In genomic region chr3:95662724-95663449, GRCm38 (mm10) we compare ENCODE assay signal across 10 mouse cellular contexts. TPM values are rescaled to one million over a fixed set of nuclear protein-coding genes. Genes with fewer than 3 reads are reported as not detected.
DNase-seq lines count a peak whose midpoint lies in the region; ATAC-seq and TF ChIP-seq lines count a peak whose summit lies in the region.
"Had no signal": no experiment of that assay in that cellular context is flagged by ENCODE, and none has a peak within 500 bp of the region (broad histone marks: within the 10 kb centered on the region; RNA-seq: fewer than 3 reads in every experiment).

No protein-coding gene starts in this region.

- intact Hi-C loops in heart, adult 2 months (cut with DNase I): no loop called here
- intact Hi-C loops in heart, postnatal 25 days (cut with DNase I): no loop called here

- DNase-seq in heart, adult 2 months: peak in 1 of 2 experiments; percentile 28
- no peak for DNase-seq in heart, postnatal 25 days (ENCODE audit: low spot score)
- DNase-seq in spleen, adult 2 months (ENCODE audit: low read depth in 1 of 2, low spot score in 2 of 2): no peak
- DNase-seq in spleen, adult 18-20 months: no peak
- no peak for DNase-seq in intestine, embryonic 14.5 days (ENCODE audit: low spot score)
- DNase-seq in forebrain, embryonic 11.5 days (ENCODE audit: low spot score): no peak
- no peak for DNase-seq in thymus, postnatal 10 days (ENCODE audit: low spot score in 2 of 2)
- DNase-seq: cerebellum, postnatal 14 days had no signal

- peaks cover 14% of the 10 kb centered on the region for H3K79me2 ChIP-seq in heart, adult 2 months (replicated peaks; ENCODE audit: control insufficient read depth, insufficient read depth, low read length)

- peak overlapping the region; percentile 99 for H3K27ac ChIP-seq in heart, adult 2 months
- peak overlapping the region; percentile 64 for H3K27ac ChIP-seq in spleen, adult 2 months (ENCODE audit: insufficient read depth, low read length)
- no peak overlapping the region for H3K27ac ChIP-seq in intestine, embryonic 14.5 days (ENCODE audit: low read depth)
- no peak overlapping the region for H3K27ac ChIP-seq in stomach, embryonic 14.5 days (ENCODE audit: low read length)
- no peak overlapping the region for H3K27ac ChIP-seq in forebrain, embryonic 11.5 days (ENCODE audit: low read depth, low read length)

- H3K9me3 ChIP-seq in intestine, embryonic 14.5 days (ENCODE audit: control insufficient read depth, low read length): no peaks in the 10 kb centered on the region
- H3K9me3 ChIP-seq in stomach, embryonic 14.5 days (ENCODE audit: control insufficient read depth, low read depth, low read length): no peaks in the 10 kb centered on the region
- no peaks in the 10 kb centered on the region for H3K9me3 ChIP-seq in forebrain, embryonic 11.5 days (ENCODE audit: control insufficient read depth, low read length)

- ATAC-seq in intestine, embryonic 14.5 days (replicated peaks; ENCODE audit: low FRiP score, low TSS enrichment, low read depth): no peak
- ATAC-seq in stomach, embryonic 14.5 days (ENCODE audit: insufficient number of reproducible peaks, insufficient read depth, low FRiP score, low read depth): no peak
- no peak for ATAC-seq in forebrain, embryonic 11.5 days (replicated peaks; ENCODE audit: low FRiP score)

- no peak for TF ChIP-seq CTCF in heart, adult 2 months (IDR thresholded peaks at IDR 0.05)
- TF ChIP-seq CTCF in spleen, adult 2 months (IDR thresholded peaks at IDR 0.05; ENCODE audit: extremely low read depth, insufficient read depth, insufficient read length, insufficient replicate concordance): no peak

- H3K9ac ChIP-seq in heart, adult 2 months (ENCODE audit: low read depth, low read length): peak overlapping the region; percentile 82
- no peak overlapping the region for H3K9ac ChIP-seq in intestine, embryonic 14.5 days (ENCODE audit: low read length)
- no peak overlapping the region for H3K9ac ChIP-seq in stomach, embryonic 14.5 days (replicated peaks; ENCODE audit: low read depth, low read length)
- no peak overlapping the region for H3K9ac ChIP-seq in forebrain, embryonic 11.5 days (ENCODE audit: low read length)

- TF ChIP-seq POLR2A in heart, adult 2 months (IDR thresholded peaks at IDR 0.05; ENCODE audit: insufficient read depth, low read depth, low read length): peak; percentile 53; the same call in 1 of the 2 replicates
- no peak for TF ChIP-seq POLR2A in spleen, adult 2 months (IDR thresholded peaks at IDR 0.05; ENCODE audit: low read depth, low read length)

- TF ChIP-seq EP300 in heart, adult 2 months (IDR thresholded peaks at IDR 0.05; ENCODE audit: insufficient read depth, low read depth, low read length): no peak

- no peaks in the 10 kb centered on the region for H3K27me3 ChIP-seq in heart, adult 2 months (ENCODE audit: control insufficient read depth, insufficient read depth, low read length)
- no peaks in the 10 kb centered on the region for H3K27me3 ChIP-seq in spleen, adult 2 months (ENCODE audit: control insufficient read depth, insufficient read depth, low read length)
- H3K27me3 ChIP-seq in intestine, embryonic 14.5 days (replicated peaks; ENCODE audit: control insufficient read depth, insufficient read depth, low read length): no peaks in the 10 kb centered on the region
- H3K27me3 ChIP-seq in stomach, embryonic 14.5 days (ENCODE audit: control insufficient read depth, insufficient read depth, low read length): no peaks in the 10 kb centered on the region
- no peaks in the 10 kb centered on the region for H3K27me3 ChIP-seq in forebrain, embryonic 11.5 days (ENCODE audit: control insufficient read depth, insufficient read depth, low read length)

- peak overlapping the region; percentile 81 for H3K4me3 ChIP-seq in heart, adult 2 months
- peak overlapping the region; percentile 24 for H3K4me3 ChIP-seq in spleen, adult 2 months (ENCODE audit: extremely low read depth, insufficient read depth, insufficient read length)
- H3K4me3 ChIP-seq in intestine, embryonic 14.5 days (ENCODE audit: low read depth, low read length): no peak overlapping the region
- H3K4me3 ChIP-seq in stomach, embryonic 14.5 days (ENCODE audit: low read depth, low read length): no peak overlapping the region; the same call in 1 of the 2 replicates
- no peak overlapping the region for H3K4me3 ChIP-seq in forebrain, embryonic 11.5 days (ENCODE audit: low read depth, low read length)

- peak overlapping the region; percentile 90; the same call in 1 of the 2 replicates for H3K4me2 ChIP-seq in intestine, embryonic 14.5 days (ENCODE audit: low read length)
- peak overlapping the region; percentile 90; the same call in 1 of the 2 replicates for H3K4me2 ChIP-seq in stomach, embryonic 14.5 days (replicated peaks; ENCODE audit: low read depth, low read length)
- H3K4me2 ChIP-seq in forebrain, embryonic 11.5 days (ENCODE audit: low read depth, low read length, severe bottlenecking): no peak overlapping the region

- 33% methylated on average over 7 of the region's 7 CpGs for WGBS in heart, adult 2 months
- WGBS in spleen, adult 2 months: 29% methylated on average over 7 of the region's 7 CpGs
- 74% methylated on average over 7 of the region's 7 CpGs for WGBS in intestine, embryonic 14.5 days
- 74% methylated on average over 7 of the region's 7 CpGs for whole genome bisulfite sequencing in stomach, embryonic 14.5 days
- 89% methylated on average over 7 of the region's 7 CpGs for WGBS in forebrain, embryonic 11.5 days

- H3K4me1 ChIP-seq in heart, adult 2 months (ENCODE audit: control insufficient read depth, insufficient read depth, low read length): peaks cover 35% of the 10 kb centered on the region
- H3K4me1 ChIP-seq in spleen, adult 2 months (ENCODE audit: control insufficient read depth, insufficient read depth, insufficient read length): peaks cover 36% of the 10 kb centered on the region
- H3K4me1 ChIP-seq in intestine, embryonic 14.5 days (replicated peaks; ENCODE audit: control insufficient read depth, insufficient read depth, low read length): peaks cover 53% of the 10 kb centered on the region
- peaks cover 59% of the 10 kb centered on the region for H3K4me1 ChIP-seq in stomach, embryonic 14.5 days (ENCODE audit: control insufficient read depth, insufficient read depth, low read length)
- peaks cover 11% of the 10 kb centered on the region for H3K4me1 ChIP-seq in forebrain, embryonic 11.5 days (replicated peaks; ENCODE audit: control insufficient read depth, insufficient read depth, low read length)

- H3K36me3 ChIP-seq in heart, adult 2 months (ENCODE audit: control insufficient read depth, insufficient read depth, low read length): peaks cover 73% of the 10 kb centered on the region
- H3K36me3 ChIP-seq in spleen, adult 2 months (ENCODE audit: control insufficient read depth, insufficient read depth, low read length): peaks cover 41% of the 10 kb centered on the region
- H3K36me3 ChIP-seq in intestine, embryonic 14.5 days (ENCODE audit: control insufficient read depth, insufficient read depth, low read length): peaks cover 52% of the 10 kb centered on the region
- H3K36me3 ChIP-seq in stomach, embryonic 14.5 days (ENCODE audit: control insufficient read depth, insufficient read depth, low read length): peaks cover 39% of the 10 kb centered on the region
- peaks cover 15% of the 10 kb centered on the region for H3K36me3 ChIP-seq in forebrain, embryonic 11.5 days (ENCODE audit: control insufficient read depth, insufficient read depth, low read length)

RNA-seq across cellular contexts. Expression of gene Mcl1, which starts 4.3 kb away (rescaled TPM):
- 100 to 1,000 TPM; 134 to 139 TPM for total RNA-seq in heart, adult 2 months (2021)
- 39.1 and 64.4 TPM in 2 replicates for polyA plus RNA-seq in heart, adult 2 months (2012; rRNA removed)
- 100 to 1,000 TPM; 128 to 152 TPM for total RNA-seq in heart, postnatal 25 days (2021)
- polyA plus RNA-seq in spleen, adult 2 months (2012; rRNA removed): 169 and 276 TPM in 2 replicates
- polyA plus RNA-seq in intestine, embryonic 14.5 days (2014; fragmentation: Nextera tagmentation; extraction: Ambion mirVana): 49.8 and 57.5 TPM in 2 replicates
- polyA plus RNA-seq in stomach, embryonic 14.5 days (2014; fragmentation: Nextera tagmentation; extraction: Ambion mirVana): 47.0 and 61.2 TPM in 2 replicates
- 66.8 and 69.9 TPM in 2 replicates for polyA plus RNA-seq in forebrain, embryonic 11.5 days (2014; fragmentation: Nextera tagmentation; extraction: Ambion mirVana)

RNA-seq across cellular contexts. Expression of gene Adamtsl4, which starts 24.8 kb away (rescaled TPM):
- 10 to 100 TPM; 39.2 to 51.4 TPM for total RNA-seq in heart, adult 2 months (2021)
- 36.2 and 46.2 TPM in 2 replicates for polyA plus RNA-seq in heart, adult 2 months (2012; rRNA removed)
- total RNA-seq in heart, postnatal 25 days (2021): 10 to 100 TPM; 52.6 to 64.6 TPM
- 7.9 and 8.1 TPM in 2 replicates for polyA plus RNA-seq in spleen, adult 2 months (2012; rRNA removed)
- polyA plus RNA-seq in intestine, embryonic 14.5 days (2014; fragmentation: Nextera tagmentation; extraction: Ambion mirVana): 1.2 and 2.6 TPM in 2 replicates
- polyA plus RNA-seq in stomach, embryonic 14.5 days (2014; fragmentation: Nextera tagmentation; extraction: Ambion mirVana): 3.1 and 5.3 TPM in 2 replicates
- polyA plus RNA-seq in forebrain, embryonic 11.5 days (2014; fragmentation: Nextera tagmentation; extraction: Ambion mirVana): 0.64 and 1.6 TPM in 2 replicates
- total RNA-seq: megakaryocyte-erythroid progenitor cell, adult 5-6 weeks had no signal

RNA-seq across cellular contexts. Expression of gene Ensa, which starts 38.1 kb away (rescaled TPM):
- 10 to 100 TPM; 71.5 to 77.7 TPM for total RNA-seq in heart, adult 2 months (2021)
- polyA plus RNA-seq in heart, adult 2 months (2012; rRNA removed): 17.4 and 28.3 TPM in 2 replicates
- total RNA-seq in heart, postnatal 25 days (2021): 10 to 100 TPM; 67.4 to 72.2 TPM
- polyA plus RNA-seq in spleen, adult 2 months (2012; rRNA removed): 8.3 and 10.4 TPM in 2 replicates
- 71.8 and 75.6 TPM in 2 replicates for polyA plus RNA-seq in intestine, embryonic 14.5 days (2014; fragmentation: Nextera tagmentation; extraction: Ambion mirVana)
- 76.3 and 81.3 TPM in 2 replicates for polyA plus RNA-seq in stomach, embryonic 14.5 days (2014; fragmentation: Nextera tagmentation; extraction: Ambion mirVana)
- 85.1 and 94.3 TPM in 2 replicates for polyA plus RNA-seq in forebrain, embryonic 11.5 days (2014; fragmentation: Nextera tagmentation; extraction: Ambion mirVana)

Comparison
In these comparisons a context has a peak if more than half of its experiments do, and no peak if none do; other contexts are left out.
1. H3K27ac ChIP-seq: peak in heart, adult 2 months (single experiment) and spleen, adult 2 months (single experiment); none in intestine, embryonic 14.5 days (single experiment), stomach, embryonic 14.5 days (single experiment) and forebrain, embryonic 11.5 days (single experiment).
2. H3K4me3 ChIP-seq: peak in heart, adult 2 months (single experiment) and spleen, adult 2 months (single experiment); none in intestine, embryonic 14.5 days (single experiment), stomach, embryonic 14.5 days (single experiment) and forebrain, embryonic 11.5 days (single experiment).